Mouse (Mus musculus): Measurements from ENCODE around the gene Ankle1.
A peak's percentile ranks its signal among the peaks of the same experiment; 100 is the strongest.

Gene Ankle1

GRCm38 (mm10) chr8:71391696-71392095 lies 14.1 kb upstream of the Ankle1 start:
- H3K36me3 ChIP-seq (ENCODE audit: insufficient read depth, low read length) = no peaks in the 10 kb centered on the region
- no peak overlapping the region for H3K4me3 ChIP-seq (replicated peaks; ENCODE audit: low read length)
- no peak for TF ChIP-seq CTCF (conservative IDR thresholded peaks at IDR 0.05; ENCODE audit: low read length)
- TF ChIP-seq NANOG (IDR thresholded peaks at IDR 0.05; ENCODE audit: borderline replicate concordance, low read length) = no peak
- no peak for TF ChIP-seq POU5F1 (IDR thresholded peaks at IDR 0.05; ENCODE audit: borderline replicate concordance, low read length)
- H3K4me1 ChIP-seq (replicated peaks; ENCODE audit: low read depth, low read length) = peaks cover 58% of the 10 kb centered on the region
- no peaks in the 10 kb centered on the region for H3K9me3 ChIP-seq (ENCODE audit: low read length)
- H3K27me3 ChIP-seq (ENCODE audit: insufficient read depth, low read length) = no peaks in the 10 kb centered on the region

GRCm38 (mm10) chr8:71392391-71392790 lies 13.4 kb upstream of the Ankle1 start:
- H3K27me3 ChIP-seq (ENCODE audit: insufficient read depth, low read length) = no peaks in the 10 kb centered on the region
- TF ChIP-seq POU5F1 (IDR thresholded peaks at IDR 0.05; ENCODE audit: borderline replicate concordance, low read length) (no peak), CTCF (conservative IDR thresholded peaks at IDR 0.05; ENCODE audit: low read length) (no peak), NANOG (IDR thresholded peaks at IDR 0.05; ENCODE audit: borderline replicate concordance, low read length) (no peak)

GRCm38 (mm10) chr8:71392871-71393270 lies 12.9 kb upstream of the Ankle1 start:
- H3K4me1 ChIP-seq (replicated peaks; ENCODE audit: low read depth, low read length) = peaks cover 54% of the 10 kb centered on the region
- H3K9me3 ChIP-seq (ENCODE audit: low read length) = no peaks in the 10 kb centered on the region
- no peaks in the 10 kb centered on the region for H3K27me3 ChIP-seq (ENCODE audit: insufficient read depth, low read length)
- no peak overlapping the region for H3K4me3 ChIP-seq (replicated peaks; ENCODE audit: low read length)
- no peak for TF ChIP-seq POU5F1 (IDR thresholded peaks at IDR 0.05; ENCODE audit: borderline replicate concordance, low read length)
- no peak for TF ChIP-seq NANOG (IDR thresholded peaks at IDR 0.05; ENCODE audit: borderline replicate concordance, low read length)
- no peak for TF ChIP-seq CTCF (conservative IDR thresholded peaks at IDR 0.05; ENCODE audit: low read length)
- H3K36me3 ChIP-seq (ENCODE audit: insufficient read depth, low read length) = 0 out of 2 replicates have a peak, but pooled peaks cover 5% of the 10 kb centered on the region

More at GRCm38 (mm10) chr8:71392391-71392790, 13.4 kb upstream of the Ankle1 start:
- Histone ChIP-seq H3K36me3 (ENCODE audit: insufficient read depth, low read length) (no peaks in the 10 kb centered on the region), H3K9me3 (ENCODE audit: low read length) (no peaks in the 10 kb centered on the region), H3K4me3 (replicated peaks; ENCODE audit: low read length) (no peak overlapping the region), H3K4me1 (replicated peaks; ENCODE audit: low read depth, low read length) (peaks cover 54% of the 10 kb centered on the region)

GRCm38 (mm10) chr8:71394481-71394880 lies 11.3 kb upstream of the Ankle1 start:
- Histone ChIP-seq H3K4me1 (replicated peaks; ENCODE audit: low read depth, low read length) (peaks cover 54% of the 10 kb centered on the region), H3K4me3 (replicated peaks; ENCODE audit: low read length) (no peak overlapping the region), H3K27me3 (ENCODE audit: insufficient read depth, low read length) (no peaks in the 10 kb centered on the region), H3K9me3 (ENCODE audit: low read length) (no peaks in the 10 kb centered on the region), H3K36me3 (ENCODE audit: insufficient read depth, low read length) (peaks cover 17% of the 10 kb centered on the region)
- TF ChIP-seq CTCF (conservative IDR thresholded peaks at IDR 0.05; ENCODE audit: low read length) (no peak), NANOG (IDR thresholded peaks at IDR 0.05; ENCODE audit: borderline replicate concordance, low read length) (no peak), POU5F1 (IDR thresholded peaks at IDR 0.05; ENCODE audit: borderline replicate concordance, low read length) (no peak)

- Histone ChIP-seq H3K27me3 (ENCODE audit: insufficient read depth, low read length) (no peaks in the 10 kb centered on the region), H3K4me3 (replicated peaks; ENCODE audit: low read length) (no peak overlapping the region), H3K36me3 (ENCODE audit: insufficient read depth, low read length) (peaks cover 20% of the 10 kb centered on the region), H3K4me1 (replicated peaks; ENCODE audit: low read depth, low read length) (peaks cover 57% of the 10 kb centered on the region), H3K9me3 (ENCODE audit: low read length) (no peaks in the 10 kb centered on the region)
- TF ChIP-seq POU5F1 (IDR thresholded peaks at IDR 0.05; ENCODE audit: borderline replicate concordance, low read length) (no peak), NANOG (IDR thresholded peaks at IDR 0.05; ENCODE audit: borderline replicate concordance, low read length) (no peak), CTCF (conservative IDR thresholded peaks at IDR 0.05; ENCODE audit: low read length) (no peak)
Measured at GRCm38 (mm10) chr8:71395071-71395470, 10.7 kb upstream of the Ankle1 start.

- H3K9me3 ChIP-seq (ENCODE audit: low read length) = no peaks in the 10 kb centered on the region
- peak within 1 kb of the TSS; percentile 95 for H3K4me3 ChIP-seq (replicated peaks; ENCODE audit: low read length)
- H3K36me3 ChIP-seq (ENCODE audit: insufficient read depth, low read length) = peaks cover 25% of the 10 kb centered on the region
- H3K27me3 ChIP-seq (ENCODE audit: insufficient read depth, low read length) = no peaks in the 10 kb centered on the region
- H3K4me1 ChIP-seq (replicated peaks; ENCODE audit: low read depth, low read length) = peaks cover 54% of the 10 kb centered on the region
- TF ChIP-seq NANOG (IDR thresholded peaks at IDR 0.05; ENCODE audit: borderline replicate concordance, low read length) (no peak), POU5F1 (IDR thresholded peaks at IDR 0.05; ENCODE audit: borderline replicate concordance, low read length) (no peak), CTCF (conservative IDR thresholded peaks at IDR 0.05; ENCODE audit: low read length) (no peak)
Measured at GRCm38 (mm10) chr8:71395629-71396028, 10.2 kb upstream of the Ankle1 start, which contains the start of gene Ushbp1. Gene Ushbp1 (minus strand): TSS chr8:71395802.

GRCm38 (mm10) chr8:71396639-71397305 lies 9.0 kb upstream of the Ankle1 start, which contains the start of gene Babam1:
Gene Babam1 (plus strand): TSS chr8:71396861.
- peaks cover 45% of the 10 kb centered on the region for H3K4me1 ChIP-seq (replicated peaks; ENCODE audit: low read depth, low read length)
- peaks cover 36% of the 10 kb centered on the region for H3K36me3 ChIP-seq (ENCODE audit: insufficient read depth, low read length)
- TF ChIP-seq NANOG (IDR thresholded peaks at IDR 0.05; ENCODE audit: borderline replicate concordance, low read length) (no peak), CTCF (conservative IDR thresholded peaks at IDR 0.05; ENCODE audit: low read length) (no peak), POU5F1 (IDR thresholded peaks at IDR 0.05; ENCODE audit: borderline replicate concordance, low read length) (no peak)
- peak within 1 kb of the TSS; percentile 95 for H3K4me3 ChIP-seq (replicated peaks; ENCODE audit: low read length)
- no peaks in the 10 kb centered on the region for H3K9me3 ChIP-seq (ENCODE audit: low read length)
- no peaks in the 10 kb centered on the region for H3K27me3 ChIP-seq (ENCODE audit: insufficient read depth, low read length)

GRCm38 (mm10) chr8:71397701-71398100 lies 8.1 kb upstream of the Ankle1 start:
- Histone ChIP-seq H3K4me1 (replicated peaks; ENCODE audit: low read depth, low read length) (peaks cover 49% of the 10 kb centered on the region), H3K27me3 (ENCODE audit: insufficient read depth, low read length) (no peaks in the 10 kb centered on the region), H3K36me3 (ENCODE audit: insufficient read depth, low read length) (peaks cover 41% of the 10 kb centered on the region), H3K4me3 (replicated peaks; ENCODE audit: low read length) (peak overlapping the region; percentile 95), H3K9me3 (ENCODE audit: low read length) (no peaks in the 10 kb centered on the region)
- TF ChIP-seq CTCF (conservative IDR thresholded peaks at IDR 0.05; ENCODE audit: low read length) (no peak), POU5F1 (IDR thresholded peaks at IDR 0.05; ENCODE audit: borderline replicate concordance, low read length) (no peak), NANOG (IDR thresholded peaks at IDR 0.05; ENCODE audit: borderline replicate concordance, low read length) (no peak)
